Mouse (Mus musculus) lung, postnatal 0 days (tissue): Measurements from ENCODE around the gene Cdx2. TPM values are rescaled to one million over a fixed set of nuclear protein-coding genes. Genes with fewer than 3 reads are reported as not detected.

ENCODE experiments used
- ATAC-seq: fragments of 200-750 bp; cut with Nextera tagmentation; 2 replicates; pipeline ENCODE4 v1.8.0; 2017; ENCODE audit warnings: moderate library complexity
- DNase-seq: peaks from one replicate; pipeline ENCODE4 v3.0.0-alpha.2; 2016; ENCODE audit warnings: low spot score
- H3K27ac ChIP-seq: fragments of 300-500 bp; sonication (generic); 2 replicates; pipeline ENCODE4 v1.5.1; 2014; ENCODE audit warnings: antibody characterized with exemption, mild to moderate bottlenecking, low read length, mixed read lengths
- H3K27me3 ChIP-seq: fragments of 300-500 bp; sonication (generic); replicated peaks from 2 replicates; pipeline ENCODE4 v1.6.1; 2014; ENCODE audit warnings: low read length, mixed read lengths; ENCODE audit not compliant: insufficient read depth
- H3K36me3 ChIP-seq: fragments of 300-500 bp; sonication (generic); 2 replicates; pipeline ENCODE4 v1.6.1; 2014; ENCODE audit warnings: low read length, mixed read lengths; ENCODE audit not compliant: insufficient read depth
- H3K4me1 ChIP-seq: fragments of 300-500 bp; sonication (generic); 2 replicates; pipeline ENCODE4 v1.6.1; 2014; ENCODE audit warnings: antibody characterized with exemption, low read depth, low read length, mixed read lengths; ENCODE audit not compliant: insufficient read depth
- H3K4me2 ChIP-seq: fragments of 300-500 bp; sonication (generic); replicated peaks from 2 replicates; pipeline ENCODE4 v1.6.1; 2014; ENCODE audit warnings: low read depth, mild to moderate bottlenecking, low read length, moderate library complexity, mixed read lengths
- H3K4me3 ChIP-seq: fragments of 300-500 bp; sonication (generic); 2 replicates; pipeline ENCODE4 v1.5.1; 2014; ENCODE audit warnings: low read depth, low read length
- H3K9ac ChIP-seq: fragments of 300-500 bp; sonication (generic); replicated peaks from 2 replicates; pipeline ENCODE4 v1.6.1; 2014; ENCODE audit warnings: low read depth, mild to moderate bottlenecking
- H3K9me3 ChIP-seq: fragments of 300-500 bp; sonication (generic); 2 replicates; pipeline ENCODE4 v1.6.1; 2016; ENCODE audit warnings: low read length, mixed read lengths
- CTCF ChIP-seq: IDR thresholded peaks from 2 replicates; pipeline ENCODE4 v1.5.1; 2016; ENCODE audit warnings: antibody characterized with exemption, mild to moderate bottlenecking
- EP300 ChIP-seq: IDR thresholded peaks from 2 replicates; pipeline ENCODE4 v1.6.1; 2016; ENCODE audit warnings: antibody characterized with exemption, mild to moderate bottlenecking, control low read depth
- WGBS: fragments of 180-500 bp; shearing (Covaris S2); extraction: QIAGEN DNeasy Blood & Tissue Kit; methylation state at CpG from one replicate; pipeline ENCODE4 v1.1.7; 2014; 5-methylcytosine and 5-hydroxymethylcytosine counted together
- polyA plus RNA-seq: library from polyadenylated mRNA; unstranded; fragments of >200 nt; fragmentation: Nextera tagmentation; extraction: Ambion mirVana; gene quantifications from 2 replicates; pipeline ENCODE4 v1.2.1, GENCODE M21; 2015

The Cdx2 gene
- polyA plus RNA-seq, 1 experiment from 2014 or later, result not detected

GRCm38 (mm10) chr5:147319653-147320052 lies 12.6 kb upstream of the Cdx2 start:
- Histone ChIP-seq H3K4me1 (no peaks in the 10 kb centered on the region), H3K4me2 (no peak overlapping the region), H3K9me3 (no peaks in the 10 kb centered on the region), H3K4me3 (no peak overlapping the region), H3K27ac (no peak overlapping the region), H3K27me3 (peaks cover 54% of the 10 kb centered on the region), H3K36me3 (no peaks in the 10 kb centered on the region), H3K9ac (no peak overlapping the region)
- peak; percentile 90 for TF ChIP-seq CTCF
- no peak for TF ChIP-seq EP300
- peak; percentile 55 for ATAC-seq
- DNase-seq, result peak; percentile 92

- Histone ChIP-seq H3K9me3 (no peaks in the 10 kb centered on the region), H3K27me3 (peaks cover 66% of the 10 kb centered on the region), H3K27ac (no peak overlapping the region), H3K4me1 (no peaks in the 10 kb centered on the region), H3K4me2 (no peak overlapping the region), H3K9ac (no peak overlapping the region), H3K4me3 (no peak overlapping the region), H3K36me3 (no peaks in the 10 kb centered on the region)
- no peak for ATAC-seq
- DNase-seq, result no peak
- 18% methylated on average over 7 of the region's 7 CpGs for WGBS
- peak; percentile 62 for TF ChIP-seq CTCF
- no peak for TF ChIP-seq EP300
These were observed 10.9 kb upstream of the Cdx2 start for GRCm38 (mm10) chr5:147317991-147318390.

- Histone ChIP-seq H3K27ac (no peak overlapping the region), H3K4me1 (no peaks in the 10 kb centered on the region), H3K9me3 (no peaks in the 10 kb centered on the region), H3K9ac (no peak overlapping the region), H3K27me3 (peaks cover 71% of the 10 kb centered on the region), H3K4me3 (no peak overlapping the region), H3K4me2 (no peak overlapping the region), H3K36me3 (no peaks in the 10 kb centered on the region)
- ATAC-seq (no peak), DNase-seq (no peak)
- WGBS, result 10% methylated on average over 7 of the region's 7 CpGs
- TF ChIP-seq CTCF (no peak), EP300 (no peak)
These were observed 10.3 kb upstream of the Cdx2 start for GRCm38 (mm10) chr5:147317321-147317720.

GRCm38 (mm10) chr5:147315432-147316075 lies 8.5 kb upstream of the Cdx2 start:
- Histone ChIP-seq H3K9ac (no peak overlapping the region), H3K27me3 (peaks cover 82% of the 10 kb centered on the region)
- no peak for ATAC-seq

GRCm38 (mm10) chr5:147314646-147315431 lies 7.8 kb upstream of the Cdx2 start:
- Histone ChIP-seq H3K36me3 (no peaks in the 10 kb centered on the region), H3K4me2 (no peak overlapping the region), H3K9me3 (no peaks in the 10 kb centered on the region), H3K4me3 (no peak overlapping the region), H3K4me1 (no peaks in the 10 kb centered on the region), H3K27me3 (peaks cover 90% of the 10 kb centered on the region), H3K9ac (no peak overlapping the region), H3K27ac (no peak overlapping the region)
- TF ChIP-seq EP300 (no peak), CTCF (no peak)
- 2% methylated on average over 39 of the region's 39 CpGs for WGBS
- no peak for ATAC-seq
- no peak for DNase-seq

More at GRCm38 (mm10) chr5:147315432-147316075, 8.5 kb upstream of the Cdx2 start:
- Histone ChIP-seq H3K27ac (no peak overlapping the region), H3K9me3 (no peaks in the 10 kb centered on the region), H3K36me3 (no peaks in the 10 kb centered on the region), H3K4me1 (no peaks in the 10 kb centered on the region), H3K4me2 (no peak overlapping the region), H3K4me3 (no peak overlapping the region)
- WGBS, result 2% methylated on average over 25 of the region's 25 CpGs
- no peak for DNase-seq
- TF ChIP-seq EP300 (no peak), CTCF (no peak)

- H3K9ac ChIP-seq, result no peak overlapping the region
- no peaks in the 10 kb centered on the region for H3K9me3 ChIP-seq
- no peak overlapping the region for H3K4me3 ChIP-seq
- H3K36me3 ChIP-seq, result no peaks in the 10 kb centered on the region
- H3K27me3 ChIP-seq, result peaks cover 95% of the 10 kb centered on the region
- TF ChIP-seq EP300, result no peak
- no peak for TF ChIP-seq CTCF
- H3K4me1 ChIP-seq, result no peaks in the 10 kb centered on the region
- no peak overlapping the region for H3K27ac ChIP-seq
- ATAC-seq (no peak), DNase-seq (no peak)
- WGBS, result 4% methylated on average over 27 of the region's 27 CpGs
- H3K4me2 ChIP-seq, result no peak overlapping the region
These were observed 6.0 kb upstream of the Cdx2 start for GRCm38 (mm10) chr5:147312830-147313685.
